Mouse (Mus musculus): ENCODE results near the gene Trappc3l. TPM values are rescaled to one million over a fixed set of nuclear protein-coding genes. Genes with fewer than 3 reads are reported as not detected.

Trappc3l gene
- polyA plus RNA-seq (2017; shearing (Covaris generic)), result not detected

DNA sequence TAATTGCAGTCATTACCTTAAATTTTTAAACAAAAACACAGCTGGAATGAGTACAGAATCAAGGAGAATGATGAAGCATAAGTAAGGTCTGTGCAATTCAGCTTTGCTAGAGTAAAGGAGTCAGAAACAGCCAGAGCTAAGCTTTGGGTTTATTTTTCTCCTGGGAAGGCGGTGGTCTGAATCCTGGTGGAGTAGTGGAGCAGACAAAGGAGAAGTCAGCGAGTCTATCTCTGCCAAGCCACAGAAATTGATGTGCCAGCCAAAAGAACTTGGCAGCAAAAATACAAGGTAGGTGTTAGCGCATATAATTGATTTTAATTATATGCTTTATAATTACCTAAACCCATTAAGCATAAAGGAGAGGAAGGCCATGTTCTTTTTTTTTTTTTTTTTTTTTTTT, at the start of gene Trappc3l:
Trappc3l (plus strand) TSS at position 197 of the 400 bp plus-strand sequence.

DNA sequence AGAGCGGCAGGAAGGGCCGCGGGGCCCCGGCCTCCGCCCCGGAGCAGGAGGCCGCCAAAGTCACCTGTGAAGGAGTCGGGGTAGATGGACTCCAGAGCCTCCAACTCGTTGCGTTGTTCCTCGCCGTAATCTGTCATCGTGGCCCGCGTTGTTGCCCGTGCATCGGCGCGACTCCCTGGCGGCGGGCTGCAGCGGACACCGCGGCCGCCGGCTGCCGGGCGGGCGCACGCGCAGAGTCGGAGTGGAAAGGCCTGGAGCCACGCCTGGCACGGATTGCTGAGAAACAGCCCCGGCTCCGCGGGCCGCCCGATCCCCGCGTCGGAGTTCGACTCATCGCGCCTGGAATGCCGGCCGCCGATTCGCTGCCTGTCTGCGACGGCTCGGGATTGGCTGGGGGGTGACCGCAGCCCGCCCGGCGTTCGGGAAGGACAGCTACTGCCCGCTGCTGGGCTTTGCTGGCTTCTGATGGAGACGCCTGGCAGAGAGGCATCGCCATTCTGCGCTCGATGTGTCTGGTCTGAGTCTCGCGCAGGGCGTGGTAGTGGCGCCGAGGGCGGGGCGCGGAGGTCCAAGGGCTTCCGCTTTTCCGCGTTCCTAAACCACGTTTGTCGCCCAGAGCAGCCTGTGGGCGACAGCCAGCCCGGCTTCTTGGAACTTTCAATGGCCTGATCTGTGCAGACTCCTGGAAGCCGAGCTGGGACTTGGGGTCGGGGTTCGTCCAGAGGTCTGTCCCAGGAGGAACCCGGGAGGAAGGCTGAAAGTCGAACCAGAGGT, 17.9 kb upstream of the Trappc3l start, which contains the start of gene Rwdd1:
Rwdd1 (minus strand) TSS at position 323 of the 774 bp plus-strand sequence.

DNA sequence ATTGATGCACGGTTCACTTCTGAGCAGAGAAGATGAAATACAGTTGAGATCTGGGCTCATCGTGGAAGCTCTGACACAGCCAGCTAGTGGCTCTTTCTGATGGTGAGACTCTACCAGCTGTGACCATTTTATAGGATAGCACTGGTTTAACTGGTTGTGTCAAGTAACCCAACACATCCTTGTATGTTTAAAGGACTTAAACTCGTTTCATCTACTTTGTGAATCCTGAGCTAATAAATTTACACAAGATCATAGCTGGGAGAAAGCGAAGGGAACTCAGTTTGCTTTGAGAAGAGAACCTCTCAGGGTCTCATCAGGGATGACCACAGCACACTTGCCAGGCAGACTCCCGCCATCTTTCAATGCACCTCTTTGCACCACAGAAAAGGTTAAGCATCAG, 6.8 kb downstream of the Trappc3l start, which contains the start of gene Calhm4:
Calhm4 (minus strand) TSS at position 101 of the 400 bp plus-strand sequence.

DNA sequence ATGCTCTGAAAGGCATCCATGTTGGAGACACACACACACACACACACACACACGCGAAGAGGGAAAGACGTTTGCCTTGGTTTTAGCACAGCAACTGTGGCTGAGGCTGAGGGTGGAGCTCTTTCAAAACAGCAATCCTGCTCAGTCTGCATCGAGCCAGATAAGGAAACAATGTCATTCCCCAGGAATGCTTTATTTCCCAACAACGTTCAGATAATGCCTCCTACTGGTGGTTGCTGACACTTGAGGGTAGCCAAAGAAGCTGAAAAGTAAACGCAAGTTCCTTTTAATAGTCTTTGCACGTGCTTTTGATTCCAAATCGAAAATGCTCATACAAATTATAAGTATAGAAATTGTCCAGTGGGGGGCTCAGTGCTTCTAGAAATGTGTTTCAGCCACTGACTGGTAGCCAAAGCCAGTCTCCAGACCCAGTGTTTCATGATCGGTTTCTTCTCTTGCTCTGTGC, 59.1 kb downstream of the Trappc3l start, which contains the start of gene Calhm5:
Calhm5 (minus strand) TSS at position 102 of the 466 bp plus-strand sequence.

DNA sequence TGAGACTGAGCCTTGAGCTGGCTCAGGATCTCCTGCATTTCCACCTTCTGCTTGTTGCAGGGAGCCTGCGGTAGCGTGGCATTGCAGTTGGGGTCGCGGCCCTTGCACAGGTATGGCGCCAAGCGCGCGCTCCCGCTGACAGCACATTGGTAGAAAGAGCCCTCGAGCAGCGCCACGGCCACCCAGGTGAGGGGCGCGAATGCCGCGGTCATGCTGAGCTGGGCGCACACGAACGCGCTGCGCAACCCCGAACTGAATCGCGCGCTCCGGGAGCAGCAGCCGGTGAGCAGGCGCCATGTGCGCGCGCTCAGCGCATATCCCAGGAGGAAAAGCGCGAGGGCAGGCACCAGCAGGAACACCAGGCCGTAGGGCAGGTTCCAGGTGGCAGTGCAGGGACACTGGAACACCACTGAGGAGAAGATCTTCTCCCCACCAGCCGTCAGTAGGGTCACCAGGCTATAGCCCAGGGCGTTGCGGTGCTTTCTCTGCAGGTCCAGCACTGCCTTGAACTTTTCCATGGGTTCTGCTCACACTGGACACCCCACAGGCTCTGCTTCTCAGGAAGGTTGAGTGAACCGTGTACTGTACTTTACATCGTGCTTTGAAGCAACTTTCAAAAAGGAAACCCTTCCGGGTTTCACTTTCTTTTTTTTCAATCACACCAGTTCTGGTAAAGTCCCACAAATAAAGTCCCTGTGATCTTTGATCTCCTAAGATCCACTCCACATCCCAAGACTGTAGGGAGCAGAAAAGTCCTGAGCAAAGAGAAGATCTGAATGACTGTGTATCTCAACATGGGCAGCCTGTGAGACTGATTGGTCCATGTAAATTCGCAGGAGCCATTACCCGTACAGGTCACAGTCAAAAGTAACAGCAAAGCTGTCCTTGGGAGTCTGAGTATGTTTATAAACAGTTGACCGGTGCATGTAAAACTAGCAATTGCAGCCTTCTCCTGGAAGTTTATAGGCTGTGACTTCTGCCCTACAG, 90.3 kb downstream of the Trappc3l start, which contains the start of gene Calhm6:
Calhm6 (minus strand) TSS at position 593 of the 987 bp plus-strand sequence.

Other genes with a start within 250 kb of the Trappc3l start
- gene Sult3a1, start 179.9 kb upstream of the Trappc3l start, polyA plus RNA-seq (2017; shearing (Covaris generic)), result not detected
- not detected for gene Rsph4a, start 132.5 kb upstream of the Trappc3l start, polyA plus RNA-seq (2017; shearing (Covaris generic))
- gene Zup1, start 86.3 kb upstream of the Trappc3l start, polyA plus RNA-seq (2017; shearing (Covaris generic)), result 45.8 TPM
- 110 TPM for gene Rwdd1, start 18.0 kb upstream of the Trappc3l start, polyA plus RNA-seq (2017; shearing (Covaris generic))
- gene Calhm4, start 6.7 kb downstream of the Trappc3l start, polyA plus RNA-seq (2017; shearing (Covaris generic)), result not detected
- not detected for gene Calhm5, start 58.9 kb downstream of the Trappc3l start, polyA plus RNA-seq (2017; shearing (Covaris generic))
- gene Calhm6, start 90.4 kb downstream of the Trappc3l start, polyA plus RNA-seq (2017; shearing (Covaris generic)), result 15.4 TPM
- 12.4 TPM for gene Dse, start 170.1 kb downstream of the Trappc3l start, polyA plus RNA-seq (2017; shearing (Covaris generic))
- gene Tspyl1, start 244.6 kb downstream of the Trappc3l start, polyA plus RNA-seq (2017; shearing (Covaris generic)), result 112 TPM

Measured in effector memory CD4-positive, alpha-beta T cell, adult 7 months (primary cell).